Mouse (Mus musculus) gastrocnemius, adult 8-10 months (tissue): ENCODE data around the gene Apol6. TPM values are rescaled to one million over a fixed set of nuclear protein-coding genes. Genes with fewer than 3 reads are reported as not detected.

ENCODE experiments used
- DNase-seq, 2 experiments: peaks; one replicate each; pipeline ENCODE4 v3.0.0; 2022; ENCODE audit warnings: low spot score in 2 of 2
- total RNA-seq, 4 experiments: library from RNA; stranded (reverse); gene quantifications; 2 replicates each; pipeline ENCODE4 v1.2.4; 2022

The Apol6 gene
- total RNA-seq, 4 experiments from 2014 or later, result 29.4 to 66.8 (median 49.7) TPM

DNA sequence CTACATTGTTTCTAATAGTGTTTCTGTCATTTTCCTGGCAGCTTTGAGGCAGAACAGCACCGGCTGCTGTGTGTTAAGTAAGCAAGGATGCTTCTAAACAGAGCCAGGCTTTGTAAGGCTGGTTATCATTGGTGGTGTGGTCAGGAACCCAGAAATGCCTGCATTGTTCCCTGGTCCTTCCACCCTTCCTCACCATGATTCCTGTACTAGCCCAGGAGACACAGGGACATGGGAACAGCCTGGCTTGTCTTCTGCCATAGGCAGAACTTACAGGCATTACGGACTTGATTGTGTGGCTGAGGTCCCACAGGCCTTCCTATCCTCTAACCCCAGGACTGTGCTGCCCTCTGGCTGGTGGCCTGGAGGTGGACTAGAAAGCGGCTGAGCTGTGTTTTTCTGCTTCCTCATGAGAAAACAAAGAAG, 23.9 kb downstream of the Apol6 start:
- DNase-seq, result no peak

DNA sequence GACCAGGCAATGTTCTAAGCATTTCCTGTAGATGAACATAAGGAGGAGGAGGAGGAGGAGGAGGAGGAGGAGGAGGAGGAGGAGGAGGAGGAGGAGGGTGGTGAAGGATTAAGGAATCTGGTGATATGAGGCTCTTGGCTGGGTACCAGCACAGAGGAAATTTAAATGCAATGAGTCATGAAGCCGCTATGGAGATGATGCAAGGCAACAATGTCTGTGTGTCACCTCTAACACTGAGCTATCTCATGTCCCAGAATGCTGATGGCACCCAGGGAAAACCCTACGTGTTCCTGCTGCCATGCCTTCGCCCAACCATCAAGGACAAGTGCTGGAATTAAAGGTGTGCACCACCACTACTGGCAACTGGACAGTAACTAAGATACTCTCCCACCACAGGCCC, 24.5 kb downstream of the Apol6 start:
- DNase-seq, result no peak

DNA sequence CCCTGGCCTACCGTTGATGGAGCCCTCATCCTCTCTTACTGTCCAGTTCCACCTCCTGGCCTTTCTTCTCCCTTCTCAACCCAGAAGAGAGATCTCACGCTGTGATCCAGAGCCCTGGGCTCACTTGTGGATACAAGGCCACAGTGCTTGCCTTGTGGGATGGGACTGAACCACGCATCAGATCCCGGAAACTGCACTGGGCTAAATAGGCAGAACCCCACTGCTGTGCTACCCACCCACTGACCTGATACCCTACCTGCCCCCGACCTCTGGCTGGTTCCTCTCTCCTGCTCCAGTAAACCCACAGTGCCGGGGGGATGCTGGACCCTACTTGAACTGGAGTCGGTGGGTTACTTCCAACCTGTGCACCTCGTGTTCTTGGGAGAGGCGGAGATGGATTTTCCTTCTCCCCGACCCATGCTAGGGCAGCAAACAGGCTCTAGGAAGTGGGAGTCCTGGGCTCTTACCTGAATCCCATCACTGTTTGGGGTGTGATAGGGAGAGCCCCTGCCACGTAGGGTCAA, 26.3 kb downstream of the Apol6 start:
- no peak for DNase-seq

DNA sequence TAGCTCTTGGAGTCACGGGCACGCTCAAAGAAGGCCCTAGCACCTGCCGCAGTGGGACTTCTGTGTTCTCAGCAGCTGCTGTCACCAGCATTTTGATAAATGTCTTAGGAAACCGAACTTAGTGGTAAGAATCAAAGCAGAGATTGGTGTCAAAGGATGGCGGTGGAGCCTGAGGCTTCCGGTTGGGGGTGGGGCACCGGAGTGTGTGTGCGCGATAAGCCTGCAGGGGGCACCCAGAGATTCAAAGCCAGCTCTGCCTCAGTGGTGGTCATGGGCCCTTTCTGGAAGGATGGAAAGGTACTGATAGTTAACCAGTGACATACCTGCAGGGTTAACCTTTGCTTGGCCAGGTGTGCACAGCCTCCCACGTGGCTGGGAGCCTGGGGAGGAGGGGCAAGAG, 27.0 kb downstream of the Apol6 start:
- no peak for DNase-seq

DNA sequence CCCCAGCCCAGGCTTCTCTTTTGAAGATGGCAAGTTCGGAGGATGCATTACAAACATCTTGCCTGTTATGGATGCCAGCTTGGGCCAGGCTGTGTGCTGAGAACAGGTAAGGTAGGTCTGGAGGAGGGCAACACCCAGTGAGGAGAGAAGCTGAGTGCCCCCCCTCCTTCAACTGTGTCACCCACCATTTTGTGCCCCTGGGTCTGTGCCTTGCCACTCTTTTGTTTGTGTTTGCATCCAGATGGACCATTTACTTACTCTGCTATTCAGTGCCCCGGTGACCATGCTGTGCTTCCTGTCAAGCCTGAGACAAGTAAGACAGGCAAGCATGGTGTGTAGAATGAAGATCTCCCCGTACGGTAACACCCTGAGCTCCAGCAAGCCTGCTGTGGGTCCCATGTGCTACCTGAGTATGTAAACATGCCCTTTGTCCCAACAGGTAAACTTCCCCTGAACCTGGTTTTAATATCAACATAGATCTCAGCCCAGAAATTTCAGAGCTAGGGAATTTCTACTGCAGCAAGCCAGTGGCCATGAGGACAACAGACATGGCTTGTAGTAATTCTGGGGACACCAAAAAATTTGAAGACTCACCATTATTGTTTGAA, 28.1 kb downstream of the Apol6 start:
- DNase-seq, result no peak

DNA sequence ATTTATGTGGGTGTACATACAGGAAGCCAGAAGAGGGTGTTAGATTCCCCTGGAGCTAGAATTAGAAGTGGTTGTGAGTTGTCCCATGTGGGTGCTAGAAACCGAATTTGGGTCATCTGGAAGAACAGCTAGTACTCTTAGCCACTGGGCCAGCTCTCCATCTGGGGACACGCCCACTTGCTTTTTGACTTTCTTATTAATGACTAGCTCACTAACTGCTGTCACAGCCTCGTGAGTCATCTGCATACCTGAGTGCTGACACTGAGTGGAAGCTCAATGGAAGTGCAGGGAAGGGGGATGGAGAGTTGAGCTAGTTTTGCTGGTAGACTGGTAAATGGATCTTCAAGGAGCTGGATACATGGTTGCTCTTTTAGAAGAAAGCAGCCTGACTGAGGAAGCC, 32.0 kb downstream of the Apol6 start:
- DNase-seq, result no peak

DNA sequence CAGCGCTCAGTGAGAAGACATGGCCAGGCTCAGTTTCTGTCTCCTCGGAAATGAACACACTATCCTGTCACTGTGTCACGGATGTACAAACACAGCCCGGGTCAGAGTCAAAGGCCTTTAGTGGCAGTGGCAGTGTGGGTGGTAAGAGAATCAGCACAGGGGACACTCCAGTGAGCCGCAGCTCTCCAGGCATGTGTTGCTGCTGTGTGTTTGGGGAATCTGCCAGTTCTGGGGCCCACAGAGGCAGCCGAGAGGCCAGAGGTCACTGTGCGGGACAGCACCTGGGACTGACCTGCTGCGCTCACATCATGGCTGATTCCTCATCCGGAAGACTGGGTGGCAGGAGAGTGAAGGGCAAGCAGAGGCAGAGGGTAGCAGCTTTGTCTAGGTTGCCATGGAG, 33.4 kb downstream of the Apol6 start:
- no peak for DNase-seq

DNA sequence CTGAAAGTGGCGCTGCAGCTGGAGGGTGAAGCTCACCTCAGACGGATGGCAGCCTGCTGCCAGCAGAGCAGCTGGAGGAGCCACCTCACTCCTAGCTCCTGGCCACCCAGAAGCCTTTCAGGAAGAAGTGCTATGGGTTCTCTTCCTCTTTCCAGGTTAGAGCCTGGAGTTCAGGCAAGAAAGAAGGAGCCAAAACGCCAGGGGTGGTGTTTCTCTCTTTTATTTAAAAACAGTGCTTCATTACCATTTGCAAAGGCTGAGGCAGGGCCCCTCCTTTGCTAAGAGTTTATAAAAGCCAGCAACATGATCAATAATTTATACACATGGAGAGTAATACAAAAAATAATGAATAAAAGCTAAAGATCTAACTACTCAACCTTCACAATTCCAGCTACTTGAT, 34.3 kb downstream of the Apol6 start:
- no peak for DNase-seq

GRCm38 (mm10) chr15:77079256-77079822, 34.8 kb downstream of the Apol6 start:
- DNase-seq, result no peak

DNA sequence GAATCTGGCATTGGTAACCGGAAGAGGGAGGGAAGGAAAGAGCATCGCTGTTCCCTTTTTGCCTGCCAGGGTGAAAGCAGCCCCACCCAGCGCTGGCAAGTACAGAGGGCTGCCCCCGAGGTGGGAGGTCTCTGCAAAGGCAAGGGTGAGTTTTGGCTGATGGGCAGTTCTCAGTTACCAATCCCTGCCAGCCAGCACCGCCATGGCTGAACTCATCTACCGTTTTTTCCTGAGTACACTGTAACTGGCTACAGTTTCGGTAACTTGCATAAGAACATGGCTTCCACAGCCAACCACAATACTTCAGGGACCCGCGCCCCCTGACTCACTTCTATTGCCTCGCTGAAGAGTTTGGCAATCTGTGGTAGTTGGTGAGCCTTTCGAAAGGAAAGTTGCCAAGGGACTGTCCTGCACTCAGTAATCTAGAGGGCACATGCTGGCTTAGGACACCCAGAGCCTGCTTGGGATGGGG, 35.4 kb downstream of the Apol6 start:
- DNase-seq, result peak; percentile 52 to 62

DNA sequence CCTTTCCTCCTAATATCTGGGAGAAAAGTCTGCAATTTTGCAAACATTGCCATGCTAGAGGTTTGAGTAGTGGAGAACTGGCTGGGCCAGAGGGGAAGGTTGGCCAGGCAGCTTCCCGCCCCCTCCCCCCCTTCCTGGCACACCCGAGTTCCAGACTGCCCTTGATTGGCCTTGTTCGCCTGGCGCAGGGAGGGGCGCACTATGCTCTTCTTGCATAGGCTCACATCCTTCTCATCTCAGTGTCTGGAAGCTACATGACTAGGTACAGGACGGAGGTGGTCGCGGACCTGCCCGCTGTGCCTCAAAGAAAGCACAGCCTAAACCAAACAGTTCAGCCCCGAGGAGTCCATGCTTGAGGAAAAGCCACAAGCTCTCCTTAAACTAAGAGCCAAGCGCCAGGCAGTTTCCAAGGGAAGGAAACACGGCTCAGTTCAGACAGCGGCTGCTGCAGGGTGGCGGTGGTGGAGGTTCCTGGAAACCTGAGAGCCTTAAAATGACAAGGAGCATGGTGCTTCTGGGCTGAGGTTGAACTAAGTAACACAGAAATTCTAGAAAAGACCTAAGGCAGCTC, 36.2 kb downstream of the Apol6 start:
- no peak for DNase-seq

GRCm38 (mm10) chr15:77081454-77081853, 36.9 kb downstream of the Apol6 start:
- no peak for DNase-seq

- DNase-seq, result no peak
Observed at GRCm38 (mm10) chr15:77085818-77086217, 41.3 kb downstream of the Apol6 start.

DNA sequence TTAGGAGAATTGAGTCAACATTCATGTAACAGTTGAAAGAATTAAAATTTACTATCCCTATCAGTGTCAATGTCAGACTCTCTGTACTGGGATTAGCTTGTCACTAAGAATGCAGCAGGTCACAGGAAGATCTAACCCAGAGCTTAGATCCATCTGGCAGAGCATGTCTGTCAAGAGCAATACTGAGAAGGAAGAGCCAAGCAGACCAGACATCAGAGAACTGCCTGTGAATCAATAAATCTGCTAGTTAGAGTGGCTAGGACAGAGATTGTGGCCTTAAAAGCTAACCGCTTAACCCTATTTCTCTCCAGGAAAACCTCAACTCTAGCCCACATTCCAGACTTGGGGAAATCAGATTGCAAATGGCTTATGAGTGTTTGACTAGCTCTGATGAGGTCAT, 42.0 kb downstream of the Apol6 start:
- no peak for DNase-seq

DNA sequence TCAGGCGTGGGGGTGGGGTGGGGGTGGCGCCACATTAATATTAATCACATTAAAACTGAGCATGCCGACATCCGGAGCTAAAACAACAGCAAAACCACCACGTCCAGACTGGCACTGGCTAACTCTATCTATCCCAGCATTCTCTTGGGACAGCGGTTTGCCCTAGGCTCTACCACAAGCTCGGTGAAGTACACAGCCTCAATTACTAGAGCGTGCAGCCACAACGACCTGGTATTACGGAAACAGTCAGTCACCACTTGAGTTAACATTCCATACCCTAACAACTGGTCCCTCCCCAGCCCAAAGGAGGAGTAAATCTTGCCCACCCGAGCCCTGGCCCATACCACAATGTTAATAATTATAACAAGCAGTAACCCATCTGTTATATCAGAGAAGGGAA, 44.7 kb downstream of the Apol6 start:
- DNase-seq, result no peak

- no peak for DNase-seq
Observed at GRCm38 (mm10) chr15:77090531-77090930, 46.0 kb downstream of the Apol6 start.

- DNase-seq, result no peak
Observed at GRCm38 (mm10) chr15:77091394-77091793, 46.9 kb downstream of the Apol6 start.

DNA sequence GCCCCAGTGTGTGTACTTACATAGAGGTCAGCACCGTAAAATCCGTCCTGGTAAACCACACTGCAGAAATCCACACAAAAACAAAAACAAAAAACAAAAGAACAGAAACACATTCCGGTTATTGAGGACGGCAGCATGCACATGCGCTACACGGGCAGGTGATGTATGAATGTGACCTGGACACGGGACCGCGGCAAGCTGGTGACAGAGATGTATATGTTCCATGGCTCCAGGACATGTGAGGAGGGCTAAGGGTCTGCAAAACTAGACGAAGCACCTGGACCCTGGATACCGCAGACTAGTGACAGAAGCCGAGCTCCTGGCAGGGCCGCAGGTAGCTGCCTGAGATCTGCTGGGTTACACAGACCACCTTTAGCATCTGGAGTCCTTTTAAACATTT, 49.9 kb downstream of the Apol6 start:
- no peak for DNase-seq

GRCm38 (mm10) chr15:77095216-77095615, 50.7 kb downstream of the Apol6 start:
- no peak for DNase-seq

DNA sequence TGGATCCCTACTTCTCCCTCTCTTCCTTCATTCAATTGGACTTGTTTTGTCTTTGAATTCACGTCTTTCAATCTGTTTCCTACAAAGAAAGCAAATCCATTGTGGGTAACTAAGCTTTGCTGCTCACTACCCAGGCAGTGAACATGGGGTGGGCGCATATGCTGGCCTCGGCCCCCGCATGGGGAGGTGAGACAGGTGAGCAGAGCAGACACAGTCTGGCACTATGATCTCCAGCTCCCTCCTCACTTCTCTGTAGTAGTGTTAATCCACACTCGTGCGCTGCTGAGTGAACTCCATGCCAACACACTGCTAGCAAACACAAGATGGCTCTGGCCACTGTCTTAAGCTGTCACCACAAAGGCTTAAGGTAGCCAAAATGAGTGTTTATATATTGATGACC, 52.8 kb downstream of the Apol6 start:
- no peak for DNase-seq

DNA sequence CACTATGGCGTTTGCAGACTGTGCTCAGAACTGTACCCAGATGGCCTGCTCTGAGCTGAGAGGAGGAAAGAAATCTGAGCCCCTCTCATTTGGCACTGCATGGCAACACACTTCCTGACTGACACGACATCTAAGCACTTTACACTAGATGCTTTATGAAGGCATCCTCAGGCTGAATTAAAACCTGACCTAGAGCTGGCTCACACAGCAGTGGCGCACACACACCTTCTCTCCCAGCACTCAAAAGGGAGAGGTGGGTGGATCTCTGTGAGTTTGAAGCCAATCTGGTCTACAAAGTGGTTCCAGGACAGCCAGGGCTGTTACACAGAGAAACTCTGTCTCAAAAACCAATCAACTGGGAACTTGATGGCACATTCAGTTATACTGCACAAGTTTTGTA, 55.2 kb downstream of the Apol6 start:
- DNase-seq, result no peak

DNA sequence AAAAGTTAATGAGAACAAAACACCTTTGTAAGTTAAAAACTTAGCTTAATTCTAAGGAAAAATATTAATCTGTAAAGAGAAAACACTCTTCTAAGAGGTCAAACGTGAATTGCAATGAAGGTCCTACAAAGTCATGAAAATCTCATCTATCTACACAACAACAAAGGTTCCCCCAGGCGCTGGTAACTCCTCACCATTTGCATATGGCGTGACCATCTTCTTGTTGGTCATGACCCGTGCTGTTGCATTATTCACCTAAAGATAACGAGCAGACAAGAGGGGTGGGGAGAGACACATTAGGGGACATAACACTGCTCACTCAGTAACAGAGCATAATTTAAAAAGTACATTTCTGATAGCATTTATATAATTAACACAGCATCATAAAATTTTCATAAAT, 58.2 kb downstream of the Apol6 start:
- DNase-seq, result no peak
